22 mouse cellular contexts compared by ENCODE assay signal in genomic region chr17:49628875-49629274, GRCm38 (mm10). TPM values are rescaled to one million over a fixed set of nuclear protein-coding genes. Genes with fewer than 3 reads are reported as not detected.
A peak's percentile ranks its signal among the peaks of the same experiment; 100 is the strongest.
DNase-seq lines count a peak whose midpoint lies in the region; ATAC-seq and TF ChIP-seq lines count a peak whose summit lies in the region.
"Had no signal": no experiment of that assay in that cellular context is flagged by ENCODE, and none has a peak within 500 bp of the region (broad histone marks: within the 10 kb centered on the region; RNA-seq: fewer than 3 reads in every experiment).

No protein-coding gene starts in this region.

- no peak overlapping the region for H3K27ac ChIP-seq in heart, adult 2 months
- no peak overlapping the region for H3K27ac ChIP-seq in liver, embryonic 14.5 days
- H3K27ac ChIP-seq in ES-E14 (ENCODE audit: insufficient read depth, low read depth, low read length, poor library complexity, severe bottlenecking), result no peak overlapping the region
- H3K27ac ChIP-seq: embryonic facial prominence, embryonic 13.5 days; heart, embryonic 10.5 days; limb, embryonic 12.5 days; macrophage; neural tube, embryonic 15.5 days had no signal

- no peak for TF ChIP-seq EP300 in heart, adult 2 months (IDR thresholded peaks at IDR 0.05; ENCODE audit: insufficient read depth, low read depth, low read length)
- no peak for TF ChIP-seq EP300 in liver, embryonic 14.5 days (IDR thresholded peaks at IDR 0.05; ENCODE audit: low read depth)

- no peak for TF ChIP-seq POLR2A in heart, adult 2 months (IDR thresholded peaks at IDR 0.05; ENCODE audit: insufficient read depth, low read depth, low read length)

- in situ Hi-C loops in ES-E14 (cut with MboI; ENCODE audit: low sequenced_read_pairs in 2 of 2, unreplicated experiment in 2 of 2), result no loop called here

- no peak overlapping the region for H3K9ac ChIP-seq in heart, adult 2 months (ENCODE audit: low read depth, low read length)
- H3K9ac ChIP-seq in liver, embryonic 14.5 days (replicated peaks), result no peak overlapping the region
- H3K9ac ChIP-seq in ES-E14 (ENCODE audit: insufficient read depth, low read depth, low read length, poor library complexity, severe bottlenecking), result no peak overlapping the region
- H3K9ac ChIP-seq: embryonic facial prominence, embryonic 13.5 days; limb, embryonic 12.5 days; neural tube, embryonic 15.5 days had no signal

- no peaks in the 10 kb centered on the region for H3K9me3 ChIP-seq in liver, embryonic 14.5 days (ENCODE audit: control insufficient read depth, low read length)
- H3K9me3 ChIP-seq in ES-E14 (ENCODE audit: control insufficient read depth, insufficient read depth, low read depth, low read length), result no peaks in the 10 kb centered on the region
- H3K9me3 ChIP-seq: embryonic facial prominence, embryonic 13.5 days; heart, embryonic 10.5 days; limb, embryonic 12.5 days; neural tube, embryonic 15.5 days had no signal

- 93% methylated on average over 8 of the region's 8 CpGs for WGBS in heart, adult 2 months
- WGBS in liver, embryonic 14.5 days (ENCODE audit: insufficient replicate concordance), result 75% methylated on average over 8 of the region's 8 CpGs

- H3K27me3 ChIP-seq in heart, adult 2 months (ENCODE audit: control insufficient read depth, insufficient read depth, low read length), result no peaks in the 10 kb centered on the region
- no peaks in the 10 kb centered on the region for H3K27me3 ChIP-seq in liver, embryonic 14.5 days (ENCODE audit: control insufficient read depth, insufficient read depth, low read length)
- H3K27me3 ChIP-seq: embryonic facial prominence, embryonic 13.5 days; limb, embryonic 12.5 days; neural tube, embryonic 15.5 days had no signal

- ATAC-seq in liver, embryonic 14.5 days (ENCODE audit: insufficient read depth), result no peak
- ATAC-seq: activated CD4-positive, CD25-positive, alpha-beta regulatory T cell, adult 4 months; hindbrain, embryonic 16.5 days had no signal

- no peaks in the 10 kb centered on the region for H3K79me2 ChIP-seq in heart, adult 2 months (replicated peaks; ENCODE audit: control insufficient read depth, insufficient read depth, low read length)

- DNase-seq in heart, adult 2 months, result no peak
- no peak for DNase-seq in heart, adult 18-20 months
- no peak for DNase-seq in liver, embryonic 14.5 days (ENCODE audit: low read depth in 3 of 3, low spot score in 3 of 3)
- DNase-seq in liver (no peak), 3T3-L1 (ENCODE audit: low read depth, low spot score) (peak; percentile 20), ES-E14 (ENCODE audit: low read depth, low spot score) (no peak)
- no peak for DNase-seq in urinary bladder, postnatal 25 days (ENCODE audit: low spot score)
- DNase-seq in kidney, postnatal 14 days, result no peak
- DNase-seq: adrenal gland, postnatal 14 days; cerebellum, adult 2 months; gastrocnemius, postnatal 14 days; thymus, adult 18-20 months had no signal

- 0 out of 2 replicates have a peak, but pooled peaks have one; percentile 18 for TF ChIP-seq CTCF in heart, adult 2 months (IDR thresholded peaks at IDR 0.05)
- TF ChIP-seq CTCF in liver, embryonic 14.5 days (IDR thresholded peaks at IDR 0.05; ENCODE audit: low read depth), result peak; percentile 33; the same call in 1 of the 2 replicates

- H3K4me1 ChIP-seq in heart, adult 2 months (ENCODE audit: control insufficient read depth, insufficient read depth, low read length), result peaks cover 1% of the 10 kb centered on the region; the same call in 1 of the 2 replicates
- peaks cover 0 to 2% of the 10 kb centered on the region in 2 experiments; a peak in 1 of 4 replicates for H3K4me1 ChIP-seq in liver, embryonic 14.5 days (replicated peaks; ENCODE audit: control insufficient read depth in 2 of 2, insufficient read depth in 2 of 2, low read length in 1 of 2)
- H3K4me1 ChIP-seq in ES-E14 (ENCODE audit: control insufficient read depth in 2 of 2, insufficient read depth in 2 of 2, low read length in 2 of 2, poor library complexity in 1 of 2), result no peaks in the 10 kb centered on the region

- intact Hi-C loops in heart, adult 2 months (cut with DNase I), result no loop called here

- H3K36me3 ChIP-seq in heart, adult 2 months (ENCODE audit: control insufficient read depth, insufficient read depth, low read length), result no peaks in the 10 kb centered on the region
- no peaks in the 10 kb centered on the region for H3K36me3 ChIP-seq in liver, embryonic 14.5 days (replicated peaks; ENCODE audit: control insufficient read depth, insufficient read depth, low read depth)
- H3K36me3 ChIP-seq in ES-E14 (ENCODE audit: control insufficient read depth, insufficient read depth, low read length, poor library complexity, severe bottlenecking), result no peaks in the 10 kb centered on the region
- H3K36me3 ChIP-seq: embryonic facial prominence, embryonic 13.5 days; heart, embryonic 10.5 days; limb, embryonic 12.5 days; neural tube, embryonic 15.5 days had no signal

- no peak overlapping the region for H3K4me3 ChIP-seq in heart, adult 2 months
- no peak overlapping the region for H3K4me3 ChIP-seq in liver, embryonic 14.5 days (ENCODE audit: insufficient read depth in 1 of 2, low read depth in 2 of 2, low read length in 2 of 2)
- no peak overlapping the region for H3K4me3 ChIP-seq in ES-E14 (ENCODE audit: insufficient read depth in 1 of 2, low read depth in 1 of 2, low read length in 2 of 2, poor library complexity in 1 of 2, severe bottlenecking in 1 of 2)
- H3K4me3 ChIP-seq: embryonic facial prominence, embryonic 13.5 days; heart, embryonic 10.5 days; limb, embryonic 12.5 days; myocyte; neural tube, embryonic 15.5 days had no signal

- no peak overlapping the region for H3K4me2 ChIP-seq in liver, embryonic 14.5 days (ENCODE audit: low read depth)
- H3K4me2 ChIP-seq: embryonic facial prominence, embryonic 13.5 days; limb, embryonic 12.5 days; midbrain, embryonic 11.5 days; neural tube, embryonic 15.5 days had no signal

TF ChIP-seq in ES-E14, 5 proteins besides CTCF, POLR2A, EP300 and RAD21:
- no peak for TF ChIP-seq MAFK (IDR thresholded peaks at IDR 0.05; ENCODE audit: insufficient read depth, low read depth, low read length)
- TF ChIP-seq ZNF384 (IDR thresholded peaks at IDR 0.05; ENCODE audit: low read depth, low read length), result no peak
- TF ChIP-seq ZC3H11A (IDR thresholded peaks at IDR 0.05; ENCODE audit: borderline replicate concordance, low read depth, low read length), result peak; percentile 24; the same call in 1 of the 2 replicates

RNA-seq across cellular contexts. Expression of gene Kif6, which starts 13.9 kb away (rescaled TPM):
- 1 to 10 TPM; 2.3 to 2.6 TPM for total RNA-seq in heart, adult 2 months (2021)
- 2.1 and 4.0 TPM in 2 replicates for polyA plus RNA-seq in heart, adult 2 months (2012; rRNA removed)
- total RNA-seq in heart, adult 18-20 months (2021), result 1 to 10 TPM; 1.2 to 3.5 TPM
- 0.06 and 0.11 TPM in 2 replicates for polyA plus RNA-seq in liver, embryonic 14.5 days (2012; rRNA removed)
- 0.09 TPM in 1 of 2 replicates, not detected in the other for polyA plus RNA-seq in liver, embryonic 14.5 days (2014; fragmentation: Nextera tagmentation; extraction: Ambion mirVana)
- 0.36 and 0.53 TPM in 2 replicates for total RNA-seq in ES-E14 (2012; rRNA removed)
- total RNA-seq: common myeloid progenitor, adult 5-6 weeks; gastrocnemius, postnatal 14 days had no signal
- polyA plus RNA-seq: activated CD4-positive, CD25-positive, alpha-beta regulatory T cell, adult 4 months; macrophage had no signal
